ENCODE assay signal across 14 mouse cellular contexts in genomic region chr6:146674420-146674819, GRCm38 (mm10). TPM values are rescaled to one million over a fixed set of nuclear protein-coding genes. Genes with fewer than 3 reads are reported as not detected.
DNase-seq lines count a peak whose midpoint lies in the region; ATAC-seq and TF ChIP-seq lines count a peak whose summit lies in the region.
"Had no signal": no experiment of that assay in that cellular context is flagged by ENCODE, and none has a peak within 500 bp of the region (broad histone marks: within the 10 kb centered on the region; RNA-seq: fewer than 3 reads in every experiment).

No protein-coding gene starts in this region.

- H3K4me3 ChIP-seq in heart, embryonic 16.5 days (ENCODE audit: low read length), result no peak overlapping the region
- no peak overlapping the region for H3K4me3 ChIP-seq in CH12.LX (replicated peaks in 1 of 3; ENCODE audit: low read depth in 2 of 3, low read length in 2 of 3, poor library complexity in 1 of 3)
- no peak overlapping the region for H3K4me3 ChIP-seq in embryonic fibroblast, embryonic 13.5 days (ENCODE audit: insufficient read depth, low read length)
- H3K4me3 ChIP-seq in thymus, adult 2 months (ENCODE audit: control insufficient read depth, insufficient read depth, low read length), result no peak overlapping the region
- H3K4me3 ChIP-seq: neural tube, embryonic 12.5 days had no signal

- peak; percentile 31; the same call in 1 of the 2 replicates for TF ChIP-seq EP300 in CH12.LX (IDR thresholded peaks at IDR 0.05; ENCODE audit: low read length)

- peak overlapping the region; percentile 79 for H3K27ac ChIP-seq in heart, embryonic 16.5 days (ENCODE audit: low read length)
- H3K27ac ChIP-seq in CH12.LX (ENCODE audit: insufficient read depth, low read depth), result peak overlapping the region; percentile 33; the same call in 1 of the 2 replicates
- H3K27ac ChIP-seq in embryonic fibroblast, embryonic 13.5 days (ENCODE audit: insufficient read depth, low read length), result peak overlapping the region; percentile 60
- H3K27ac ChIP-seq in thymus, adult 2 months (ENCODE audit: control insufficient read depth, insufficient read depth, low read length), result peak overlapping the region; percentile 88
- H3K27ac ChIP-seq: neural tube, embryonic 12.5 days had no signal

- H3K27me3 ChIP-seq in heart, embryonic 16.5 days (ENCODE audit: control insufficient read depth, insufficient read depth, low read length), result no peaks in the 10 kb centered on the region
- H3K27me3 ChIP-seq in CH12.LX (replicated peaks), result no peaks in the 10 kb centered on the region
- H3K27me3 ChIP-seq in thymus, adult 2 months (ENCODE audit: control insufficient read depth, insufficient read depth, low read length), result no peaks in the 10 kb centered on the region
- H3K27me3 ChIP-seq: neural tube, embryonic 12.5 days had no signal

- TF ChIP-seq POLR2A in CH12.LX (IDR thresholded peaks at IDR 0.05; ENCODE audit: low read depth, low read length), result no peak
- no peak for TF ChIP-seq POLR2A in embryonic fibroblast, embryonic 13.5 days (IDR thresholded peaks at IDR 0.05; ENCODE audit: low read depth, low read length)
- TF ChIP-seq POLR2A in thymus, adult 2 months (IDR thresholded peaks at IDR 0.05; ENCODE audit: control insufficient read depth, extremely low read depth, insufficient read depth, low read length, poor library complexity), result no peak

- dilution Hi-C loops in CH12.LX (cut with MboI; ENCODE audit: extremely low pct_ligation_motif_present, extremely low pct_unique_long_range_greater_than_20kb, low sequenced_read_pairs), result no loop called here

- no peaks in the 10 kb centered on the region for H3K36me3 ChIP-seq in heart, embryonic 16.5 days (ENCODE audit: control insufficient read depth, insufficient read depth)
- no peaks in the 10 kb centered on the region for H3K36me3 ChIP-seq in CH12.LX (replicated peaks in 1 of 2; ENCODE audit: control insufficient read depth in 1 of 2, insufficient read depth in 1 of 2, low read length in 1 of 2)
- H3K36me3 ChIP-seq in thymus, adult 2 months (ENCODE audit: control insufficient read depth, insufficient read depth, low read length), result no peaks in the 10 kb centered on the region
- H3K36me3 ChIP-seq: neural tube, embryonic 12.5 days had no signal

- no peak for ATAC-seq in heart, embryonic 16.5 days (replicated peaks; ENCODE audit: extremely low read depth, insufficient read depth, low FRiP score)
- ATAC-seq: forebrain, embryonic 16.5 days had no signal

- TF ChIP-seq CTCF in CH12.LX (conservative IDR thresholded peaks at IDR 0.05 in 1 of 2, IDR thresholded peaks at IDR 0.05 in 1 of 2; ENCODE audit: low read depth in 2 of 2, low read length in 2 of 2), result no peak
- no peak for TF ChIP-seq CTCF in embryonic fibroblast, embryonic 13.5 days (IDR thresholded peaks at IDR 0.05; ENCODE audit: borderline replicate concordance, insufficient read depth, low read length)
- TF ChIP-seq CTCF in thymus, adult 2 months (IDR thresholded peaks at IDR 0.05; ENCODE audit: borderline replicate concordance, control insufficient read depth, extremely low read depth, insufficient read depth, low read length, poor library complexity), result 0 out of 2 replicates have a peak, but pooled peaks have one; percentile 18

- DNase-seq in heart, postnatal 14 days, result no peak
- peak; percentile 51 for DNase-seq in CH12.LX (ENCODE audit: extremely low read depth)
- peak; percentile 11 for DNase-seq in thymus, adult 2 months
- DNase-seq in spleen, postnatal 10 days (ENCODE audit: low spot score in 2 of 2), result no peak
- no peak for DNase-seq in gastrocnemius, postnatal 25 days
- DNase-seq: adrenal gland, postnatal 36 days; gastrocnemius, postnatal 14 days; kidney, postnatal 14 days; layer of hippocampus, postnatal 36 days; midbrain, embryonic 14.5 days had no signal

- H3K4me2 ChIP-seq in heart, embryonic 16.5 days (ENCODE audit: low read depth, low read length), result peak overlapping the region; percentile 4; the same call in 1 of the 2 replicates
- peak overlapping the region; percentile 69 for H3K4me2 ChIP-seq in CH12.LX (ENCODE audit: insufficient read depth, low read depth, poor library complexity, severe bottlenecking)
- H3K4me2 ChIP-seq: neural tube, embryonic 12.5 days had no signal

- 68% methylated on average over 8 of the region's 8 CpGs for WGBS in heart, embryonic 16.5 days
- WGBS in thymus, adult 2 months, result 59% methylated on average over 8 of the region's 8 CpGs

- in situ Hi-C loops in CH12.LX (cut with MboI; ENCODE audit: low pct_ligation_motif_present, low pct_unique_long_range_greater_than_20kb, low sequenced_read_pairs), result loop anchor here (25.0 kb wide), 1 partner anchor 313 kb away; no protein-coding TSS in a partner anchor

- no peak for TF ChIP-seq RAD21 in CH12.LX (IDR thresholded peaks at IDR 0.05; ENCODE audit: low read depth, low read length)

- intact Hi-C loops in heart, postnatal 14 days (cut with DNase I), result no loop called here

- H3K79me2 ChIP-seq in CH12.LX (replicated peaks; ENCODE audit: control insufficient read depth, extremely low read depth, insufficient read depth, poor library complexity, severe bottlenecking), result no peaks in the 10 kb centered on the region

- H3K4me1 ChIP-seq in heart, embryonic 16.5 days (ENCODE audit: control insufficient read depth, insufficient read depth, low read length), result peaks cover 42% of the 10 kb centered on the region
- peaks cover 11 to 25% of the 10 kb centered on the region in 2 experiments for H3K4me1 ChIP-seq in CH12.LX (ENCODE audit: control insufficient read depth in 1 of 2, insufficient read depth in 2 of 2)
- H3K4me1 ChIP-seq in embryonic fibroblast, embryonic 13.5 days (ENCODE audit: control insufficient read depth, insufficient read depth, low read length), result peaks cover 10% of the 10 kb centered on the region; the same call in 1 of the 2 replicates
- H3K4me1 ChIP-seq in thymus, adult 2 months (replicated peaks; ENCODE audit: control insufficient read depth, insufficient read depth, low read length), result peaks cover 22% of the 10 kb centered on the region
- H3K4me1 ChIP-seq: neural tube, embryonic 12.5 days had no signal

- peaks cover 7% of the 10 kb centered on the region for H3K9me3 ChIP-seq in heart, embryonic 16.5 days (replicated peaks; ENCODE audit: control insufficient read depth, low read length)
- peaks cover 7% of the 10 kb centered on the region for H3K9me3 ChIP-seq in CH12.LX (replicated peaks; ENCODE audit: low read length)

- no peak overlapping the region; the same call in 1 of the 2 replicates for H3K9ac ChIP-seq in heart, embryonic 16.5 days (ENCODE audit: low read length)
- H3K9ac ChIP-seq in CH12.LX (ENCODE audit: insufficient read depth, low read depth), result peak overlapping the region; percentile 7; the same call in 1 of the 2 replicates
- H3K9ac ChIP-seq: neural tube, embryonic 12.5 days had no signal

TF ChIP-seq in CH12.LX, 34 proteins besides CTCF, POLR2A, EP300 and RAD21:
- TF ChIP-seq JUND (conservative IDR thresholded peaks at IDR 0.05; ENCODE audit: low read depth, low read length) (no peak), BHLHE40 (IDR thresholded peaks at IDR 0.05; ENCODE audit: low read depth, low read length) (peak; percentile 74), MAZ (IDR thresholded peaks at IDR 0.05; ENCODE audit: low read depth, low read length) (0 out of 2 replicates have a peak, but pooled peaks have one; percentile 62), ELF1 (IDR thresholded peaks at IDR 0.05; ENCODE audit: low read depth, low read length) (0 out of 2 replicates have a peak, but pooled peaks have one; percentile 28), TCF12 (IDR thresholded peaks at IDR 0.05; ENCODE audit: low read depth, low read length) (peak; percentile 51; the same call in 1 of the 2 replicates), RCOR1 (conservative IDR thresholded peaks at IDR 0.05; ENCODE audit: low read depth, low read length) (peak; percentile 43; the same call in 1 of the 2 replicates), SMC3 (IDR thresholded peaks at IDR 0.05; ENCODE audit: low read depth, low read length) (no peak), ETS1 (conservative IDR thresholded peaks at IDR 0.05; ENCODE audit: low read depth, low read length) (peak; percentile 56), IRF4 (IDR thresholded peaks at IDR 0.05; ENCODE audit: low read depth, low read length) (0 out of 2 replicates have a peak, but pooled peaks have one; percentile 16)

RNA-seq across cellular contexts. Expression of gene Tm7sf3, which starts 31.8 kb away (rescaled TPM):
- polyA plus RNA-seq in heart, embryonic 16.5 days (2015; fragmentation: Nextera tagmentation; extraction: Ambion mirVana), result 35.3 and 37.5 TPM in 2 replicates
- total RNA-seq in heart, postnatal 14 days (2021), result 10 to 100 TPM; 18.1 to 19.9 TPM
- 19.9 and 23.9 TPM in 2 replicates for total RNA-seq in CH12.LX (2012; rRNA removed)
- total RNA-seq in CH12.LX (2014; rRNA removed), result 11.4 and 11.8 TPM in 2 replicates
- polyA plus RNA-seq in CH12.LX (2012; ENCODE audit: insufficient read length, low read depth), result 12.8 and 13.4 TPM in 2 replicates
- 50.5 and 61.6 TPM in 2 replicates for polyA plus RNA-seq in embryonic fibroblast, embryonic 13.5 days (2011; ENCODE audit: insufficient read length, low read depth, missing spikeins)
- polyA plus RNA-seq in thymus, adult 2 months (2012; rRNA removed), result 8.4 and 9.6 TPM in 2 replicates
- total RNA-seq in gastrocnemius, postnatal 25 days (2021), result 1 to 10 TPM; 7.3 to 9.5 TPM

RNA-seq across cellular contexts. Expression of gene Med21, which starts 32.1 kb away (rescaled TPM):
- 143 and 150 TPM in 2 replicates for polyA plus RNA-seq in heart, embryonic 16.5 days (2015; fragmentation: Nextera tagmentation; extraction: Ambion mirVana)
- 10 to 100 TPM; 51.3 to 55.2 TPM for total RNA-seq in heart, postnatal 14 days (2021)
- total RNA-seq in CH12.LX (2012; rRNA removed), result 42.4 and 45.8 TPM in 2 replicates
- total RNA-seq in CH12.LX (2014; rRNA removed), result 124 and 143 TPM in 2 replicates
- 52.2 and 56.0 TPM in 2 replicates for polyA plus RNA-seq in CH12.LX (2012; ENCODE audit: insufficient read length, low read depth)
- polyA plus RNA-seq in embryonic fibroblast, embryonic 13.5 days (2011; ENCODE audit: insufficient read length, low read depth, missing spikeins), result 74.6 and 82.0 TPM in 2 replicates
- polyA plus RNA-seq in thymus, adult 2 months (2012; rRNA removed), result 35.4 and 38.8 TPM in 2 replicates
- total RNA-seq in gastrocnemius, postnatal 25 days (2021), result 10 to 100 TPM; 37.6 to 37.7 TPM

RNA-seq across cellular contexts. Expression of gene Stk38l, which starts 50.4 kb away (rescaled TPM):
- 28.9 and 30.3 TPM in 2 replicates for polyA plus RNA-seq in heart, embryonic 16.5 days (2015; fragmentation: Nextera tagmentation; extraction: Ambion mirVana)
- 10 to 100 TPM; 14.9 to 15.8 TPM for total RNA-seq in heart, postnatal 14 days (2021)
- total RNA-seq in CH12.LX (2012; rRNA removed) (4.0 and 4.7 TPM in 2 replicates), CH12.LX (2014; rRNA removed) (3.4 and 3.8 TPM in 2 replicates)
- 5.2 and 5.8 TPM in 2 replicates for polyA plus RNA-seq in CH12.LX (2012; ENCODE audit: insufficient read length, low read depth)
- polyA plus RNA-seq in embryonic fibroblast, embryonic 13.5 days (2011; ENCODE audit: insufficient read length, low read depth, missing spikeins), result 24.3 and 25.7 TPM in 2 replicates
- 3.5 and 3.8 TPM in 2 replicates for polyA plus RNA-seq in thymus, adult 2 months (2012; rRNA removed)
- 1 to 10 TPM; 5.9 to 8.6 TPM for total RNA-seq in gastrocnemius, postnatal 25 days (2021)

Comparison
In these comparisons a context has a peak if more than half of its experiments do, and no peak if none do; other contexts are left out.
1. H3K27ac ChIP-seq: peak in every context shown above with its lines; median percentile 88 in thymus, adult 2 months; 79 in heart, embryonic 16.5 days; 60 in embryonic fibroblast, embryonic 13.5 days; 33 in CH12.LX.
2. DNase-seq: peak in CH12.LX (single experiment) and thymus, adult 2 months (single experiment); none in heart, postnatal 14 days (0 of 2), spleen, postnatal 10 days (0 of 2) and gastrocnemius, postnatal 25 days (single experiment).